10 mouse cellular contexts compared by ENCODE assay signal in the genomic region with DNA sequence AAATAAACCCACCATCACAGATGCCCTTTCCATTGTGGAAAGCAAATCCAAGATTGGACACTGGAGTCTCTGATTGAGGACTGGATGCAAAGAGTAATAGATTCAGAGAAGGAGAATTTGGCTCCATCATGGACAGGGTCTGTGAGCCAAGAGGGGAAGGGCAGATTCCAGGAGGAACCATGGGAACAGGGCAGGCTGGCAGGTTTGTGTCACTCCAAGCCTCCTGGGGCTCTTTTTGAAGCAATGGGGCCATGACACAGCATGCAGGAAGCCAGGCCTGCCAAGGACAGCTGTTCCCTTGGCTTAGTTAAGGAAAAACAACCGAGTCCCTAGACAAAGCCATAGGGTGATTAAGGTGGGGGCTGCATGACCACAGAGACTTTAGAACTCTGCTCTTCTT.
DNase-seq lines count a peak whose midpoint lies in the region; ATAC-seq and TF ChIP-seq lines count a peak whose summit lies in the region.
"Had no signal": no experiment of that assay in that cellular context is flagged by ENCODE, and none has a peak within 500 bp of the region (broad histone marks: within the 10 kb centered on the region; RNA-seq: fewer than 3 reads in every experiment).

No protein-coding gene starts in this region.

- TF ChIP-seq POLR2A in cortical plate, adult 2 months (IDR thresholded peaks at IDR 0.05; ENCODE audit: extremely low read depth, insufficient read depth, low read length) = no peak

- H3K4me2 ChIP-seq in heart, embryonic 12.5 days = no peak overlapping the region
- H3K4me2 ChIP-seq in midbrain, embryonic 13.5 days (replicated peaks) = no peak overlapping the region
- no peak overlapping the region for H3K4me2 ChIP-seq in midbrain, embryonic 11.5 days
- H3K4me2 ChIP-seq in neural tube, embryonic 15.5 days = no peak overlapping the region
- H3K4me2 ChIP-seq: liver, embryonic 12.5 days had no signal

- no peak overlapping the region for H3K27ac ChIP-seq in heart, embryonic 12.5 days (ENCODE audit: poor library complexity, severe bottlenecking)
- H3K27ac ChIP-seq in midbrain, embryonic 13.5 days = no peak overlapping the region
- H3K27ac ChIP-seq in midbrain, embryonic 11.5 days (ENCODE audit: low read depth, low read length) = no peak overlapping the region
- 0 out of 2 replicates have a peak overlapping the region, but pooled peaks have one; percentile 45 for H3K27ac ChIP-seq in cortical plate, adult 2 months (ENCODE audit: insufficient read depth, low read length)
- H3K27ac ChIP-seq in neural tube, embryonic 15.5 days (replicated peaks) = no peak overlapping the region
- H3K27ac ChIP-seq: liver, embryonic 12.5 days had no signal

- 16% methylated on average over 1 of the region's 1 CpGs for WGBS in heart, embryonic 12.5 days
- 9% methylated on average over 1 of the region's 1 CpGs for WGBS in midbrain, embryonic 13.5 days
- WGBS in midbrain, embryonic 11.5 days = 12% methylated on average over 1 of the region's 1 CpGs
- WGBS in neural tube, embryonic 15.5 days = 17% methylated on average over 1 of the region's 1 CpGs

- no peak overlapping the region for H3K9ac ChIP-seq in heart, embryonic 12.5 days
- H3K9ac ChIP-seq in midbrain, embryonic 13.5 days (replicated peaks) = no peak overlapping the region
- no peak overlapping the region for H3K9ac ChIP-seq in midbrain, embryonic 11.5 days (ENCODE audit: low read length)
- no peak overlapping the region for H3K9ac ChIP-seq in neural tube, embryonic 15.5 days (replicated peaks)
- H3K9ac ChIP-seq: liver, embryonic 12.5 days had no signal

- no peaks in the 10 kb centered on the region for H3K4me1 ChIP-seq in heart, embryonic 12.5 days (replicated peaks)
- 0 out of 2 replicates have a peak, but pooled peaks cover 4% of the 10 kb centered on the region for H3K4me1 ChIP-seq in midbrain, embryonic 13.5 days (replicated peaks)
- no peaks in the 10 kb centered on the region for H3K4me1 ChIP-seq in midbrain, embryonic 11.5 days (ENCODE audit: control insufficient read depth, insufficient read depth, low read length)
- H3K4me1 ChIP-seq in cortical plate, adult 2 months (ENCODE audit: control insufficient read depth, insufficient read depth, low read length) = no peaks in the 10 kb centered on the region; the same call in none of the 2 replicates
- no peaks in the 10 kb centered on the region for H3K4me1 ChIP-seq in neural tube, embryonic 15.5 days
- H3K4me1 ChIP-seq: liver, embryonic 12.5 days had no signal

- ATAC-seq in heart, embryonic 12.5 days (ENCODE audit: insufficient number of reproducible peaks, low FRiP score) = no peak
- peak; percentile 55; the same call in 1 of the 2 replicates for ATAC-seq in midbrain, embryonic 13.5 days
- ATAC-seq in midbrain, embryonic 11.5 days (ENCODE audit: low FRiP score) = no peak
- ATAC-seq in neural tube, embryonic 15.5 days (ENCODE audit: low FRiP score) = peak; percentile 77
- ATAC-seq: liver, embryonic 12.5 days had no signal

- H3K9me3 ChIP-seq in heart, embryonic 12.5 days (replicated peaks) = no peaks in the 10 kb centered on the region
- no peaks in the 10 kb centered on the region for H3K9me3 ChIP-seq in midbrain, embryonic 13.5 days
- H3K9me3 ChIP-seq in midbrain, embryonic 11.5 days (ENCODE audit: control insufficient read depth, low read length) = no peaks in the 10 kb centered on the region
- no peaks in the 10 kb centered on the region for H3K9me3 ChIP-seq in neural tube, embryonic 15.5 days (replicated peaks)
- H3K9me3 ChIP-seq: liver, embryonic 12.5 days had no signal

- peak; percentile 32 to 45 for DNase-seq in heart, adult 18-20 months
- no peak for DNase-seq in midbrain, embryonic 11.5 days (ENCODE audit: low spot score, missing footprints)
- no peak for DNase-seq in left cerebral cortex, adult 18-20 months (ENCODE audit: low spot score in 2 of 2)
- no peak for DNase-seq in right cerebral cortex, postnatal 14 days
- DNase-seq: thymus, adult 18-20 months had no signal

- H3K36me3 ChIP-seq in heart, embryonic 12.5 days = no peaks in the 10 kb centered on the region
- no peaks in the 10 kb centered on the region for H3K36me3 ChIP-seq in midbrain, embryonic 13.5 days
- no peaks in the 10 kb centered on the region for H3K36me3 ChIP-seq in midbrain, embryonic 11.5 days (ENCODE audit: control insufficient read depth, insufficient read depth, low read length)
- no peaks in the 10 kb centered on the region for H3K36me3 ChIP-seq in neural tube, embryonic 15.5 days
- H3K36me3 ChIP-seq: liver, embryonic 12.5 days had no signal

- TF ChIP-seq CTCF in cortical plate, adult 2 months (IDR thresholded peaks at IDR 0.05; ENCODE audit: extremely low read depth, insufficient read depth, low read length) = no peak

- no peaks in the 10 kb centered on the region for H3K27me3 ChIP-seq in heart, embryonic 12.5 days (replicated peaks)
- no peaks in the 10 kb centered on the region for H3K27me3 ChIP-seq in midbrain, embryonic 13.5 days
- no peaks in the 10 kb centered on the region for H3K27me3 ChIP-seq in midbrain, embryonic 11.5 days (ENCODE audit: control insufficient read depth, insufficient read depth, low read length)
- no peaks in the 10 kb centered on the region for H3K27me3 ChIP-seq in neural tube, embryonic 15.5 days (replicated peaks)
- H3K27me3 ChIP-seq: liver, embryonic 12.5 days had no signal

- no peak overlapping the region for H3K4me3 ChIP-seq in heart, embryonic 12.5 days
- H3K4me3 ChIP-seq in midbrain, embryonic 13.5 days (replicated peaks) = no peak overlapping the region
- no peak overlapping the region for H3K4me3 ChIP-seq in midbrain, embryonic 11.5 days (ENCODE audit: low read depth, low read length)
- no peak overlapping the region for H3K4me3 ChIP-seq in cortical plate, adult 2 months (ENCODE audit: insufficient read depth, low read length)
- H3K4me3 ChIP-seq in neural tube, embryonic 15.5 days (replicated peaks) = no peak overlapping the region
- H3K4me3 ChIP-seq: liver, embryonic 12.5 days had no signal

Comparison
In these comparisons a context has a peak if more than half of its experiments do, and no peak if none do; other contexts are left out.
1. ATAC-seq: peak in midbrain, embryonic 13.5 days (single experiment) and neural tube, embryonic 15.5 days (single experiment); none in heart, embryonic 12.5 days (single experiment) and midbrain, embryonic 11.5 days (single experiment).
2. DNase-seq: peak in heart, adult 18-20 months (2 of 2); none in midbrain, embryonic 11.5 days (single experiment), left cerebral cortex, adult 18-20 months (0 of 2) and right cerebral cortex, postnatal 14 days (single experiment).